Mouse (Mus musculus) embryonic facial prominence, embryonic 14.5 days (tissue): ENCODE measurements at regions not wholly inside any gene's neighbourhood (a gene's known extent, or its start where the extent isn't known, plus 50 kb on each side); places are given as distances from the start of the nearest gene placed in this dataset.

Source experiments
- ATAC-seq: fragments of 200-750 bp; cut with Nextera tagmentation; 2 replicates; pipeline ENCODE4 v1.8.0; 2017; ENCODE audit warnings: low read depth, moderate number of reproducible peaks, moderate TSS enrichment
- DNase-seq: peaks from one replicate; pipeline ENCODE4 v3.0.0-alpha.2; 2015; ENCODE audit warnings: low spot score
- H3K27ac ChIP-seq: fragments of 300-500 bp; sonication (generic); replicated peaks from 2 replicates; pipeline ENCODE4 v1.5.1; 2014; ENCODE audit warnings: low read depth, mild to moderate bottlenecking, low read length, moderate library complexity
- H3K27me3 ChIP-seq: fragments of 300-500 bp; sonication (generic); replicated peaks from 2 replicates; pipeline ENCODE4 v1.6.1; 2014; ENCODE audit warnings: low read length; ENCODE audit not compliant: control insufficient read depth, insufficient read depth
- H3K36me3 ChIP-seq: fragments of 300-500 bp; sonication (generic); 2 replicates; pipeline ENCODE4 v1.6.1; 2014; ENCODE audit warnings: low read length, mixed read lengths; ENCODE audit not compliant: control insufficient read depth, insufficient read depth
- H3K4me1 ChIP-seq: fragments of 300-500 bp; sonication (generic); 2 replicates; pipeline ENCODE4 v1.6.1; 2014; ENCODE audit warnings: antibody characterized with exemption, low read length; ENCODE audit not compliant: control insufficient read depth, insufficient read depth
- H3K4me2 ChIP-seq: fragments of 300-500 bp; sonication (generic); 2 replicates; pipeline ENCODE4 v1.6.1; 2014; ENCODE audit warnings: low read depth, mild to moderate bottlenecking, low read length, moderate library complexity, mixed read lengths
- H3K4me3 ChIP-seq: fragments of 300-500 bp; sonication (generic); 2 replicates; pipeline ENCODE4 v1.5.1; 2014; ENCODE audit warnings: low read depth, mild to moderate bottlenecking, low read length
- H3K9ac ChIP-seq: fragments of 300-500 bp; sonication (generic); 2 replicates; pipeline ENCODE4 v1.6.1; 2014; ENCODE audit warnings: low read depth, mild to moderate bottlenecking, low read length, moderate library complexity, mixed read lengths
- H3K9me3 ChIP-seq: fragments of 300-500 bp; sonication (generic); 2 replicates; pipeline ENCODE4 v1.6.1; 2016; ENCODE audit warnings: low read length; ENCODE audit not compliant: control insufficient read depth
- WGBS: fragments of 180-500 bp; shearing (Covaris S2); extraction: QIAGEN DNeasy Blood & Tissue Kit; methylation state at CpG from one replicate; pipeline ENCODE4 v1.1.7; 2014; 5-methylcytosine and 5-hydroxymethylcytosine counted together

GRCm38 (mm10) chr6:118314941-118315687, 104.2 kb downstream of the Bms1 start:
- H3K9ac ChIP-seq: no peak overlapping the region
- peak; percentile 47; the same call in 1 of the 2 replicates for ATAC-seq
- DNase-seq: peak; percentile 25

GRCm38 (mm10) chr6:118311081-118311480, 108.2 kb downstream of the Bms1 start:
- H3K27ac ChIP-seq: no peak overlapping the region
- WGBS: 87% methylated on average over 9 of the region's 9 CpGs
- ATAC-seq (no peak), DNase-seq (no peak)
- H3K4me1 ChIP-seq: peaks cover 3% of the 10 kb centered on the region
- no peaks in the 10 kb centered on the region for H3K9me3 ChIP-seq
- H3K27me3 ChIP-seq: no peaks in the 10 kb centered on the region
- no peak overlapping the region for H3K4me2 ChIP-seq
- H3K4me3 ChIP-seq: no peak overlapping the region
- H3K36me3 ChIP-seq: no peaks in the 10 kb centered on the region
- H3K9ac ChIP-seq: no peak overlapping the region

More at GRCm38 (mm10) chr6:118314941-118315687, 104.2 kb downstream of the Bms1 start:
- H3K4me1 ChIP-seq: peaks cover 3% of the 10 kb centered on the region
- H3K9me3 ChIP-seq: no peaks in the 10 kb centered on the region
- no peak overlapping the region for H3K4me2 ChIP-seq
- H3K4me3 ChIP-seq: no peak overlapping the region
- H3K36me3 ChIP-seq: no peaks in the 10 kb centered on the region
- WGBS: 30% methylated on average over 13 of the region's 13 CpGs
- no peaks in the 10 kb centered on the region for H3K27me3 ChIP-seq
- H3K27ac ChIP-seq: no peak overlapping the region

- Histone ChIP-seq H3K9me3 (no peaks in the 10 kb centered on the region), H3K36me3 (no peaks in the 10 kb centered on the region), H3K27me3 (no peaks in the 10 kb centered on the region), H3K9ac (no peak overlapping the region), H3K4me2 (no peak overlapping the region), H3K4me3 (no peak overlapping the region), H3K27ac (no peak overlapping the region), H3K4me1 (no peaks in the 10 kb centered on the region)
- ATAC-seq: no peak
- WGBS: 78% methylated on average over 2 of the region's 2 CpGs
- no peak for DNase-seq
Measured at GRCm38 (mm10) chr6:118309923-118310322, 109.4 kb downstream of the Bms1 start.

- H3K4me1 ChIP-seq: no peaks in the 10 kb centered on the region
- 76% methylated on average over 3 of the region's 3 CpGs for WGBS
- H3K36me3 ChIP-seq: no peaks in the 10 kb centered on the region
- DNase-seq (no peak), ATAC-seq (no peak; the same call in 1 of the 2 replicates)
- H3K27me3 ChIP-seq: no peaks in the 10 kb centered on the region
- no peak overlapping the region for H3K4me3 ChIP-seq
- no peak overlapping the region for H3K4me2 ChIP-seq
- H3K9ac ChIP-seq: no peak overlapping the region
- H3K27ac ChIP-seq: no peak overlapping the region
- H3K9me3 ChIP-seq: no peaks in the 10 kb centered on the region
Measured at GRCm38 (mm10) chr6:118308586-118308985, 110.7 kb downstream of the Bms1 start.

GRCm38 (mm10) chr6:118307481-118307880, 110.0 kb upstream of the Ret start:
- H3K4me3 ChIP-seq: no peak overlapping the region
- no peaks in the 10 kb centered on the region for H3K36me3 ChIP-seq
- 34% methylated on average over 4 of the region's 4 CpGs for whole genome bisulfite sequencing
- H3K4me1 ChIP-seq: no peaks in the 10 kb centered on the region
- no peak overlapping the region for H3K9ac ChIP-seq
- no peak for DNase-seq
- H3K4me2 ChIP-seq: no peak overlapping the region
- no peak overlapping the region for H3K27ac ChIP-seq
- H3K27me3 ChIP-seq: no peaks in the 10 kb centered on the region
- no peaks in the 10 kb centered on the region for H3K9me3 ChIP-seq
- no peak for ATAC-seq

- WGBS: 91% methylated on average over 3 of the region's 3 CpGs
- no peak overlapping the region for H3K9ac ChIP-seq
- ATAC-seq: no peak
Measured at GRCm38 (mm10) chr6:118305209-118305608, 107.7 kb upstream of the Ret start.

GRCm38 (mm10) chr6:118302783-118303350, 105.3 kb upstream of the Ret start:
- no peaks in the 10 kb centered on the region for H3K27me3 ChIP-seq
- H3K36me3 ChIP-seq: no peaks in the 10 kb centered on the region
- no peak overlapping the region for H3K27ac ChIP-seq
- ATAC-seq (no peak), DNase-seq (peak; percentile 12)
- no peak overlapping the region for H3K4me2 ChIP-seq
- no peak overlapping the region for H3K9ac ChIP-seq
- H3K9me3 ChIP-seq: no peaks in the 10 kb centered on the region
- 39% methylated on average over 7 of the region's 7 CpGs for WGBS
- no peaks in the 10 kb centered on the region for H3K4me1 ChIP-seq
- H3K4me3 ChIP-seq: no peak overlapping the region

More at GRCm38 (mm10) chr6:118305209-118305608, 107.7 kb upstream of the Ret start:
- Histone ChIP-seq H3K4me1 (no peaks in the 10 kb centered on the region), H3K27ac (no peak overlapping the region), H3K4me3 (no peak overlapping the region), H3K27me3 (no peaks in the 10 kb centered on the region), H3K9me3 (no peaks in the 10 kb centered on the region), H3K4me2 (no peak overlapping the region), H3K36me3 (no peaks in the 10 kb centered on the region)
- no peak for DNase-seq

- ATAC-seq (no peak; the same call in 1 of the 2 replicates), DNase-seq (peak; percentile 31)
- Histone ChIP-seq H3K27ac (no peak overlapping the region), H3K4me3 (no peak overlapping the region), H3K9me3 (no peaks in the 10 kb centered on the region), H3K4me1 (no peaks in the 10 kb centered on the region), H3K36me3 (no peaks in the 10 kb centered on the region), H3K27me3 (no peaks in the 10 kb centered on the region), H3K4me2 (no peak overlapping the region), H3K9ac (no peak overlapping the region)
- WGBS: 36% methylated on average over 11 of the region's 11 CpGs
Measured at GRCm38 (mm10) chr6:118301880-118302782, 104.6 kb upstream of the Ret start.
